Mouse (Mus musculus) E14TG2a.4 (cell line): Measurements from ENCODE around the gene Ralgps1.

ENCODE experiments used
- CTCF ChIP-seq: conservative IDR thresholded peaks from 2 replicates; pipeline ENCODE4 v1.5.1; 2014; ENCODE audit warnings: low read length
- NANOG ChIP-seq: IDR thresholded peaks from 2 replicates; pipeline ENCODE4 v1.6.1; 2014; ENCODE audit warnings: borderline replicate concordance, low read length, mixed read lengths
- POU5F1 ChIP-seq: IDR thresholded peaks from 2 replicates; pipeline ENCODE4 v1.6.1; 2014; ENCODE audit warnings: low read length, borderline replicate concordance

DNA sequence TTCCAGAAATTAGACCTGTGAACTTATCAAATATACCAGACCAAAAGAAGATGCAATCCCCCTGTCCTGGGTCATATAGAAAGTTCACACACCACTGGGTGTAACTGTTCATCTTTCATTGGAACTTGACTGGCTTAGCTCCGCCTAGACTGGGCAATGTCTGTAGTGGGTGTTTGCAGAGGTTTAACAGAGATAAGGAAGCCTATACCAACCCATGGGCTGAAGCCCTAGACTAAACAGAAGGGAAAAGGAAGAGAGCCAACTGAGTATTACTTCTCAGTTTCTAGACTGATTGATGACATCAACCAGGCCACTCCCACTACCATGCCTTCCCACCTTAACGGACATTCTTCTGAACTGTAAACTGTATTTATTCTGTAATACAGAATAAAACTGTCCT, 79.2 kb downstream of the Ralgps1 start:
- TF ChIP-seq CTCF (no peak), NANOG (no peak), POU5F1 (no peak)
